22 mouse cellular contexts compared by ENCODE assay signal in the genomic region with DNA sequence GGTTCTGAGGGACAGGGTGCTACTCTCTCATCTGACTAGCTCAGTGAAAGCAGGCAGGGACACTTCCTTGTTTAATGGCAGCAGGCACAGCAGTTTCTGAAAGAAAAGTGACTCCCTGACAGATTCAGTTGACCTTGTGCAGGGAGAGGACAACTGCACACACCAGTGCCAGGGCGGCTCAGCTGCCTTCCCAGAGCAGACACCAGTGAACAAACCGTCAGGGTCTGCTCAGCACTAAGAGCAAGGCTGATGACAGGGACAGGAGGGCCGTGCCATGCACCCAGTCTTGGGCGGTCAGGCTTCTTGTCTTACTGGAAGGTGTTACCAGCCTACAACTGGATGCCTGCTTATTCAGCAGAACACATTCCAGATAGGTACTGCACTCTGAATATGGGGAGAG. TPM values are rescaled to one million over a fixed set of nuclear protein-coding genes. Genes with fewer than 3 reads are reported as not detected.
A peak's percentile ranks its signal among the peaks of the same experiment; 100 is the strongest.
DNase-seq lines count a peak whose midpoint lies in the region; ATAC-seq lines count a peak whose summit lies in the region.
"Had no signal": no experiment of that assay in that cellular context is flagged by ENCODE, and none has a peak within 500 bp of the region (broad histone marks: within the 10 kb centered on the region; RNA-seq: fewer than 3 reads in every experiment).

No protein-coding gene starts in this region.

- ATAC-seq in heart, embryonic 13.5 days (ENCODE audit: extremely low read depth, insufficient number of reproducible peaks, low FRiP score, low TSS enrichment): no peak
- peak; percentile 83 for ATAC-seq in heart, embryonic 16.5 days (replicated peaks; ENCODE audit: extremely low read depth, insufficient read depth, low FRiP score)
- ATAC-seq: inflammation-experienced regulatory T-cells, adult 6 months; midbrain, embryonic 13.5 days had no signal

- H3K9me3 ChIP-seq in heart, embryonic 13.5 days: no peaks in the 10 kb centered on the region
- no peaks in the 10 kb centered on the region for H3K9me3 ChIP-seq in heart, embryonic 16.5 days (replicated peaks; ENCODE audit: control insufficient read depth, low read length)
- H3K9me3 ChIP-seq: embryonic facial prominence, embryonic 10.5 days; forebrain, embryonic 12.5 days; hindbrain, embryonic 13.5 days; liver, embryonic 15.5 days; midbrain, embryonic 13.5 days; neural tube, embryonic 12.5 days had no signal

- H3K27ac ChIP-seq in heart, embryonic 13.5 days (replicated peaks): peak overlapping the region; percentile 81
- peak overlapping the region; percentile 86 for H3K27ac ChIP-seq in heart, embryonic 16.5 days (ENCODE audit: low read length)
- H3K27ac ChIP-seq: embryonic facial prominence, embryonic 10.5 days; forebrain, embryonic 12.5 days; hindbrain, embryonic 13.5 days; left cerebral cortex, adult 2 months; midbrain, embryonic 13.5 days; neural tube, embryonic 12.5 days had no signal

- H3K4me2 ChIP-seq in heart, embryonic 13.5 days: no peak overlapping the region
- no peak overlapping the region for H3K4me2 ChIP-seq in heart, embryonic 16.5 days (ENCODE audit: low read depth, low read length)
- H3K4me2 ChIP-seq: forebrain, embryonic 12.5 days; hindbrain, embryonic 13.5 days; liver, embryonic 15.5 days; midbrain, embryonic 13.5 days; neural tube, embryonic 12.5 days had no signal

- peaks cover 70% of the 10 kb centered on the region for H3K36me3 ChIP-seq in heart, embryonic 13.5 days
- H3K36me3 ChIP-seq in heart, embryonic 16.5 days (ENCODE audit: control insufficient read depth, insufficient read depth): peaks cover 41% of the 10 kb centered on the region

- H3K9ac ChIP-seq in heart, embryonic 13.5 days: peak overlapping the region; percentile 44; the same call in 1 of the 2 replicates
- peak overlapping the region; percentile 31 for H3K9ac ChIP-seq in heart, embryonic 16.5 days (ENCODE audit: low read length)
- H3K9ac ChIP-seq: forebrain, embryonic 12.5 days; hindbrain, embryonic 13.5 days; liver, embryonic 15.5 days; midbrain, embryonic 13.5 days; neural tube, embryonic 12.5 days had no signal

- H3K27me3 ChIP-seq in heart, embryonic 13.5 days (replicated peaks): 0 out of 2 replicates have a peak, but pooled peaks cover 3% of the 10 kb centered on the region
- no peaks in the 10 kb centered on the region for H3K27me3 ChIP-seq in heart, embryonic 16.5 days (ENCODE audit: control insufficient read depth, insufficient read depth, low read length)
- H3K27me3 ChIP-seq: forebrain, embryonic 12.5 days; midbrain, embryonic 13.5 days; neural tube, embryonic 12.5 days had no signal

- H3K4me3 ChIP-seq in heart, embryonic 13.5 days: no peak overlapping the region
- no peak overlapping the region for H3K4me3 ChIP-seq in heart, embryonic 16.5 days (ENCODE audit: low read length)
- H3K4me3 ChIP-seq: embryonic facial prominence, embryonic 10.5 days; forebrain, embryonic 12.5 days; hindbrain, embryonic 13.5 days; left cerebral cortex, adult 2 months; liver, embryonic 15.5 days; midbrain, embryonic 13.5 days; neural tube, embryonic 12.5 days had no signal

- WGBS in heart, embryonic 13.5 days: 46% methylated on average over 4 of the region's 4 CpGs
- WGBS in heart, embryonic 16.5 days: 56% methylated on average over 4 of the region's 4 CpGs

- H3K4me1 ChIP-seq in heart, embryonic 13.5 days: peaks cover 10% of the 10 kb centered on the region
- peaks cover 11% of the 10 kb centered on the region for H3K4me1 ChIP-seq in heart, embryonic 16.5 days (ENCODE audit: control insufficient read depth, insufficient read depth, low read length)
- H3K4me1 ChIP-seq: embryonic facial prominence, embryonic 10.5 days; forebrain, embryonic 12.5 days; hindbrain, embryonic 13.5 days; midbrain, embryonic 13.5 days; neural tube, embryonic 12.5 days had no signal

- peak; percentile 37 for DNase-seq in gastrocnemius, adult 18-20 months (ENCODE audit: low spot score)
- no peak for DNase-seq in gastrocnemius, postnatal 4 days (ENCODE audit: low spot score in 2 of 2)
- no peak for DNase-seq in heart, adult 11 months
- peak; percentile 40 for DNase-seq in heart, postnatal 4 days
- no peak for DNase-seq in T-cell, adult 2 months (ENCODE audit: low spot score)
- DNase-seq: cerebellum, adult 8-10 months; left cerebral cortex, postnatal 4 days; lung, postnatal 10 days; right cerebral cortex, adult 18-20 months; thymus, postnatal 25 days had no signal

RNA-seq across cellular contexts. Expression of a gene that starts 4.9 kb away (rescaled TPM):
- total RNA-seq in gastrocnemius, adult 18-20 months (2021): not detected
- under 1 TPM; 0.02 to 0.10 TPM for total RNA-seq in gastrocnemius, postnatal 4 days (2021)
- polyA plus RNA-seq in heart, embryonic 13.5 days (2015; fragmentation: Nextera tagmentation; extraction: Ambion mirVana): not detected in 2 replicates
- 0.07 TPM in 1 of 2 replicates, not detected in the other for polyA plus RNA-seq in heart, embryonic 16.5 days (2015; fragmentation: Nextera tagmentation; extraction: Ambion mirVana)
- under 1 TPM in 1 of 2 experiments, not detected in 1; 0.05 TPM for total RNA-seq in heart, postnatal 4 days (2021)
- total RNA-seq: common myeloid progenitor, adult 5-6 weeks had no signal
- polyA plus RNA-seq: forebrain, embryonic 12.5 days; frontal cortex, adult 2 months; inflammation-experienced regulatory T-cells, adult 6 months; liver, embryonic 15.5 days; midbrain, embryonic 13.5 days; neural tube, embryonic 12.5 days had no signal

RNA-seq across cellular contexts. Expression of a gene that starts 23.1 kb away (rescaled TPM):
- 10 to 100 TPM; 12.3 to 12.5 TPM for total RNA-seq in gastrocnemius, adult 18-20 months (2021)
- total RNA-seq in gastrocnemius, postnatal 4 days (2021): 10 to 100 TPM; 43.3 to 49.6 TPM
- polyA plus RNA-seq in heart, embryonic 13.5 days (2015; fragmentation: Nextera tagmentation; extraction: Ambion mirVana): 90.2 and 102 TPM in 2 replicates
- polyA plus RNA-seq in heart, embryonic 16.5 days (2015; fragmentation: Nextera tagmentation; extraction: Ambion mirVana): 98.6 and 99.1 TPM in 2 replicates
- total RNA-seq in heart, postnatal 4 days (2021): 10 to 100 TPM; 53.6 to 55.5 TPM

RNA-seq across cellular contexts. Expression of a gene that starts 37.0 kb away (rescaled TPM):
- 10 to 100 TPM; 32.1 to 45.8 TPM for total RNA-seq in gastrocnemius, adult 18-20 months (2021)
- total RNA-seq in gastrocnemius, postnatal 4 days (2021): 10 to 100 TPM; 44.6 to 45.1 TPM
- polyA plus RNA-seq in heart, embryonic 13.5 days (2015; fragmentation: Nextera tagmentation; extraction: Ambion mirVana): 31.0 and 32.3 TPM in 2 replicates
- 29.2 and 35.4 TPM in 2 replicates for polyA plus RNA-seq in heart, embryonic 16.5 days (2015; fragmentation: Nextera tagmentation; extraction: Ambion mirVana)
- 10 to 100 TPM; 52.8 to 55.5 TPM for total RNA-seq in heart, postnatal 4 days (2021)

RNA-seq across cellular contexts. Expression of a gene that starts 58.1 kb away (rescaled TPM):
- 10 to 100 TPM; 24.2 to 27.5 TPM for total RNA-seq in gastrocnemius, adult 18-20 months (2021)
- total RNA-seq in gastrocnemius, postnatal 4 days (2021): 10 to 100 TPM; 32.8 to 37.3 TPM
- 4.0 and 6.1 TPM in 2 replicates for polyA plus RNA-seq in heart, embryonic 13.5 days (2015; fragmentation: Nextera tagmentation; extraction: Ambion mirVana)
- polyA plus RNA-seq in heart, embryonic 16.5 days (2015; fragmentation: Nextera tagmentation; extraction: Ambion mirVana): 7.8 and 11.6 TPM in 2 replicates
- total RNA-seq in heart, postnatal 4 days (2021): 10 to 100 TPM; 11.9 to 12.4 TPM

RNA-seq across cellular contexts. Expression of a gene that starts 59.8 kb away (rescaled TPM):
- under 1 TPM; 0.80 to 0.88 TPM for total RNA-seq in gastrocnemius, adult 18-20 months (2021)
- 1 to 10 TPM; 4.0 TPM for total RNA-seq in gastrocnemius, postnatal 4 days (2021)
- polyA plus RNA-seq in heart, embryonic 13.5 days (2015; fragmentation: Nextera tagmentation; extraction: Ambion mirVana): 2.0 and 2.6 TPM in 2 replicates
- 3.6 and 4.5 TPM in 2 replicates for polyA plus RNA-seq in heart, embryonic 16.5 days (2015; fragmentation: Nextera tagmentation; extraction: Ambion mirVana)
- total RNA-seq in heart, postnatal 4 days (2021): 1 to 10 TPM; 4.6 to 5.1 TPM
- polyA plus RNA-seq: inflammation-experienced regulatory T-cells, adult 6 months had no signal

Comparison
In these comparisons a context has a peak if more than half of its experiments do, and no peak if none do; other contexts are left out.
1. DNase-seq: peak in gastrocnemius, adult 18-20 months (single experiment) and heart, postnatal 4 days (single experiment); none in gastrocnemius, postnatal 4 days (0 of 2), heart, adult 11 months (single experiment) and T-cell, adult 2 months (single experiment).